ENCODE assay signal across 8 mouse cellular contexts in the genomic region with DNA sequence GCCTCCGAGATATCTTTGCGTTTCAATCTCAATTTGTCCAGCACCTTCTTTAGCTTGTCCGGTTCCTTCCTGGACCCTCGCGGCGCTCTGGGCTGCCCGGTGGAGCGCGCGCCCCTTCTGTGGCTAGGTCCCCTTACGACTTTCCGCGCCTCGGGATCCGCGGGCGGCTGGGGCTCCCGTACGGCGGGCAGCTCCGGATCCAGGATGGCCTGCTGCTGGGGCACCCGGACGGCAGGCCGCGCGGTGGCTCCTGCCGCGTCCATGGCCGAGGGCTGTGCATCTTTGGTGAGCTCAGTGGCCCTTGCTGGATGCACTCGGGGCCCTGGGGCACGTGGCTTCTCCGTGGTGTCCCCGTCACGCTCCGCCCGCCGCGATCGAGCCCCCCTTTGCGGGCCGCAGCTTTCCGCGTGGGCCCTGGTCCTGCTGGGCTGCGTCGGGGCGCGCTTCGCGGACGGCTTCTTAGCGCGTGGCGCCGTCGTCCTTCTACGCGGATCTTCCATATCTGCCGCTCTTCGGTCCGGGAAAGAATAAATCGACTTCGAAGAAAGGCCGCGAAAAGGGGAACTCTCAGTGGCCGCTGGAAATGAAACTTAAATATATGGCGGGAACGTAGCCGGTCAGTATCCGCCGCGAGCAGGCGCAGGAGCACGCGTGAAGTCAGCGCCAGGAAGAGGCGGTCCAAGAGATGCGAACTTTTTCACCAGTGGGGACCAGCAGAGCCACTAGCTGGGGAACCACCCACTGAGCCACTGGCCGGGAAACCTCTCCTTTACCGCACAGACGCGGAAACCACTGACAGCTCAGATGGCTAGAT. TPM values are rescaled to one million over a fixed set of nuclear protein-coding genes. Genes with fewer than 3 reads are reported as not detected.
DNase-seq lines count a peak whose midpoint lies in the region; ATAC-seq and TF ChIP-seq lines count a peak whose summit lies in the region.

A gene (minus strand): TSS at position 659 of the 814 bp plus-strand sequence.

- H3K4me2 ChIP-seq in hindbrain, embryonic 14.5 days (replicated peaks): peak within 1 kb of the TSS; percentile 64

- H3K4me3 ChIP-seq in ES-E14 (ENCODE audit: insufficient read depth in 1 of 2, low read depth in 1 of 2, low read length in 2 of 2, poor library complexity in 1 of 2, severe bottlenecking in 1 of 2): peak within 1 kb of the TSS; percentile 40 to 76
- peak within 1 kb of the TSS; percentile 85 for H3K4me3 ChIP-seq in bone marrow macrophage, adult 2 months (ENCODE audit: insufficient read depth, low read length)
- peak within 1 kb of the TSS; percentile 43 for H3K4me3 ChIP-seq in hindbrain, embryonic 14.5 days (replicated peaks; ENCODE audit: low read length)

- no peak for TF ChIP-seq CTCF in bone marrow macrophage, adult 2 months (IDR thresholded peaks at IDR 0.05; ENCODE audit: low read depth, low read length)

- WGBS in hindbrain, embryonic 14.5 days: 1% methylated on average over 81 of the region's 81 CpGs

- DNase-seq in ES-E14 (ENCODE audit: low read depth, low spot score): no peak
- peak; percentile 66 for DNase-seq in gastrocnemius, adult 18-20 months (ENCODE audit: low spot score)
- DNase-seq in hindbrain, embryonic 14.5 days (ENCODE audit: low spot score): peak; percentile 28
- DNase-seq in left cerebral cortex, postnatal 4 days: peak; percentile 8
- peak; percentile 25 for DNase-seq in mesoderm, embryonic 11.5 days (ENCODE audit: low read depth, low spot score)
- DNase-seq in right cerebral cortex, postnatal 4 days: peak; percentile 12
- no peak for DNase-seq in cerebellum, adult 9-10 months

- intact Hi-C loops in left cerebral cortex, postnatal 4 days (cut with DNase I): no loop called here

- H3K36me3 ChIP-seq in ES-E14 (ENCODE audit: control insufficient read depth, insufficient read depth, low read length, poor library complexity, severe bottlenecking): no peaks in the 10 kb centered on the region
- no peaks in the 10 kb centered on the region for H3K36me3 ChIP-seq in hindbrain, embryonic 14.5 days (replicated peaks; ENCODE audit: control insufficient read depth, insufficient read depth)

- no peak within 1 kb of the TSS for H3K27ac ChIP-seq in ES-E14 (ENCODE audit: insufficient read depth, low read depth, low read length, poor library complexity, severe bottlenecking)
- H3K27ac ChIP-seq in bone marrow macrophage, adult 2 months (ENCODE audit: insufficient read depth, low read depth, low read length): peak within 1 kb of the TSS; percentile 72
- H3K27ac ChIP-seq in hindbrain, embryonic 14.5 days: no peak within 1 kb of the TSS

- ATAC-seq in hindbrain, embryonic 14.5 days (ENCODE audit: low FRiP score): peak; percentile 68; the same call in 1 of the 2 replicates

- TF ChIP-seq POLR2A in bone marrow macrophage, adult 2 months (IDR thresholded peaks at IDR 0.05; ENCODE audit: borderline replicate concordance, low read depth, low read length): 0 out of 2 replicates have a peak, but pooled peaks have one; percentile 6

- in situ Hi-C loops in ES-E14 (cut with MboI; ENCODE audit: low sequenced_read_pairs in 2 of 2, unreplicated experiment in 2 of 2): no loop called here

- H3K27me3 ChIP-seq in hindbrain, embryonic 14.5 days (ENCODE audit: control insufficient read depth, insufficient read depth, low read length): peaks cover 81% of the 10 kb centered on the region

- H3K9me3 ChIP-seq in ES-E14 (ENCODE audit: control insufficient read depth, insufficient read depth, low read depth, low read length): no peaks in the 10 kb centered on the region
- no peaks in the 10 kb centered on the region for H3K9me3 ChIP-seq in hindbrain, embryonic 14.5 days (ENCODE audit: control insufficient read depth, low read length)

- H3K4me1 ChIP-seq in ES-E14 (ENCODE audit: control insufficient read depth in 2 of 2, insufficient read depth in 2 of 2, low read length in 2 of 2, poor library complexity in 1 of 2): peaks cover 0 to 3% of the 10 kb centered on the region in 2 experiments; a peak in 2 of 4 replicates
- H3K4me1 ChIP-seq in bone marrow macrophage, adult 2 months (ENCODE audit: control insufficient read depth, insufficient read depth, low read length): peaks cover 17% of the 10 kb centered on the region
- H3K4me1 ChIP-seq in hindbrain, embryonic 14.5 days (replicated peaks; ENCODE audit: control insufficient read depth, insufficient read depth, low read length): peaks cover 10% of the 10 kb centered on the region; the same call in 1 of the 2 replicates

- peak within 1 kb of the TSS; percentile 71 for H3K9ac ChIP-seq in ES-E14 (ENCODE audit: insufficient read depth, low read depth, low read length, poor library complexity, severe bottlenecking)
- H3K9ac ChIP-seq in hindbrain, embryonic 14.5 days: peak within 1 kb of the TSS; percentile 44; the same call in 1 of the 2 replicates

TF ChIP-seq in ES-E14, 5 proteins besides CTCF, POLR2A, EP300 and RAD21:
- TF ChIP-seq HCFC1 (IDR thresholded peaks at IDR 0.05; ENCODE audit: borderline replicate concordance, insufficient read depth, low read length) (no peak), MAFK (IDR thresholded peaks at IDR 0.05; ENCODE audit: insufficient read depth, low read depth, low read length) (no peak), ZC3H11A (IDR thresholded peaks at IDR 0.05; ENCODE audit: borderline replicate concordance, low read depth, low read length) (no peak), CHD2 (IDR thresholded peaks at IDR 0.05; ENCODE audit: low read depth, low read length) (no peak), ZNF384 (IDR thresholded peaks at IDR 0.05; ENCODE audit: low read depth, low read length) (no peak)

RNA-seq across cellular contexts. Expression of the gene that starts here (rescaled TPM):
- total RNA-seq in ES-E14 (2012; rRNA removed): 0.90 and 1.7 TPM in 2 replicates
- polyA plus RNA-seq in bone marrow macrophage, adult 2 months (2012; ENCODE audit: insufficient read depth, insufficient read length, missing spikeins): 8.0 and 9.9 TPM in 2 replicates
- total RNA-seq in gastrocnemius, adult 18-20 months (2021): under 1 TPM; 0.11 to 0.14 TPM
- 0.63 and 0.84 TPM in 2 replicates for polyA plus RNA-seq in hindbrain, embryonic 14.5 days (2014; fragmentation: Nextera tagmentation; extraction: Ambion mirVana)
- under 1 TPM; 0.48 to 0.62 TPM for total RNA-seq in left cerebral cortex, postnatal 4 days (2021)

Comparison
In these comparisons a context has a peak if more than half of its experiments do, and no peak if none do; other contexts are left out.
1. Peak in DNase-seq in gastrocnemius, adult 18-20 months; RNA of the gene not detected or under 1 TPM.
2. Peak in DNase-seq, ATAC-seq, H3K4me3 ChIP-seq, H3K9ac ChIP-seq and H3K4me2 ChIP-seq in hindbrain, embryonic 14.5 days; RNA of the gene not detected or under 1 TPM.
3. Peak in DNase-seq in left cerebral cortex, postnatal 4 days; RNA of the gene not detected or under 1 TPM.
4. DNase-seq: peak in mesoderm, embryonic 11.5 days (single experiment) and right cerebral cortex, postnatal 4 days (single experiment); none in ES-E14 (single experiment) and cerebellum, adult 9-10 months (single experiment).
5. Peak in every context shown above with its lines, with median percentiles within 50 percentile points of each other: H3K4me3 ChIP-seq.